Mouse (Mus musculus) CH12.LX (cell line): ENCODE results near the gene Mrpl33.

Experiments used
- CTCF ChIP-seq, 2 experiments: IDR thresholded peaks in 1 of 2; conservative IDR thresholded peaks in 1 of 2; 2 replicates each; pipeline ENCODE4 v1.5.1; 2011 to 2012; ENCODE audit warnings: low read depth in 2 of 2, low read length in 2 of 2, improper control_type of control experiment in 1 of 2, inconsistent platforms in 1 of 2, mild to moderate bottlenecking in 1 of 2, moderate library complexity in 1 of 2
- MAX ChIP-seq: IDR thresholded peaks from 2 replicates; pipeline ENCODE4 v1.6.1; 2011; ENCODE audit warnings: low read length, improper control_type of control experiment
- POLR2A ChIP-seq: IDR thresholded peaks from 2 replicates; pipeline ENCODE4 v1.6.1; 2011; ENCODE audit warnings: low read depth, mild to moderate bottlenecking, improper control_type of control experiment, low read length

DNA sequence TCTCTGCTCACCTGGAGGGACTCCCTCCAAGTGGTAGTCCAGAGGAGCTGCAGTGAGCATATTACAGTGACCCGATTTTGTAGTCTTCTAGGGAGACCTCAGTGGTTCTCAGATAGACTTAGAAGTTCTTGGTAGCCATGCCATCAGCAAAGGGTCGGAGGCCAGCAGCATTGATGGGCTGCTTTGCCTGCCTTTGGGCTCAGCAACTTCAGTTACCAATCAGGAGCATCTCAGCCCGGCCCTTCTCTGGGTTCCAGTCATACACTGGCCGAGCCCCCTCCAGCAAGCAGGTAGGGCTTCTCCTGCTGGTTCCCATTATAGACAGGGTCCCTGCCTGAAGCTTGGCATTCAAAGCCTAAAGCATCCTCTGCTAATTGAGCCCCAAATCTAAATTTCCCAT lies 867 bp upstream of the Mrpl33 start:
- TF ChIP-seq POLR2A (no peak), MAX (no peak), CTCF (conservative IDR thresholded peaks at IDR 0.05 in 1 of 2, IDR thresholded peaks at IDR 0.05 in 1 of 2; ENCODE audit: low read depth in 2 of 2, low read length in 2 of 2) (no peak)
